Mouse (Mus musculus): ENCODE data around the gene Selenom.

GRCm38 (mm10) chr11:3540451-3541085 is 26.1 kb downstream of the Selenom start, which contains the start of gene Smtn:
- TF ChIP-seq CTCF (IDR thresholded peaks at IDR 0.05; ENCODE audit: borderline replicate concordance, control insufficient read depth, extremely low read depth, insufficient read depth, low read length, poor library complexity) (no peak), POLR2A (IDR thresholded peaks at IDR 0.05; ENCODE audit: control insufficient read depth, extremely low read depth, insufficient read depth, low read length, poor library complexity) (no peak)
